Mouse (Mus musculus): ENCODE results near the gene Pxn.
"Not testable (repeated sequence)": the region's sequence is repeated elsewhere in the genome, so short reads cannot be mapped to it uniquely, and the experiment has no call there.

Gene Pxn

DNA sequence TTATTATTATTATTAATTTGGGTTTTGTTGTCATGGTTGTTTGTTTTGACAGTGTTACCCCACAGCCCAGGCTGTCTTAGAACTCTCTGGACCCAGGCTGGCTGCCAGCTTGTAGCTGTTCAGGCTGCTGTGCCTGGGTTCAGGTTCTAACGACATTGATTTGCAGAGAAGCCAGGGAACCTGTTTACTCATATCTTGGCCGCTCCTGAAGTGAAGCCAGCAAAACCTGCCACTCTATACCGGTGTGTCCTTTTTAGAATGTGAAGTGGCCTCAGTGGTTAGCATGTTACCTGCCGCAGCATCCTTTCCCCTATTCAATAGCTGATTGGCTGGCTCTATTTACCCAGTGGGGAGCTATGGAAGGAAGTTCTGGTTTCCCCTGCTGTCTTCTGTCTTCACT is 19.8 kb upstream of the Pxn start:
- no peak for DNase-seq (ENCODE audit: low spot score in 2 of 2)

DNA sequence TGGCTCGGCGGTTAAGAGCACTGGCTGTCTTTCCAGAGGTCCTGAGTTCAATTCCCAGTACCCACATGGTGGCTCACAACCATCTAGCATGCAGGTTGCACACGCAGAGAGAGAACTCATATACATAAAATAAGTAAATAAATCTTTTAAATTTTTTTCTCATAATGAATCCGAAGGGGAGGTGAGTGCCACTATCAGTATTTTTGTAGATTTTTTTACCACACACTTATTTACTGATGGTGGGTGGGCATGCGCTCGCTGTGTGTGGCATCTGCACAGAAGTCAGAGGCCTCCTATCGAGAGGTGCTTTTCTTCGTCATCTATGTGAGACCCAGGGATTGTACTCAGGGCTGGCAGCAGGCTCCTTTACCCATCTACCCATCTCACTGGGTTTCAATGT is 19.1 kb upstream of the Pxn start:
- no peak for DNase-seq (ENCODE audit: low spot score in 2 of 2)

DNA sequence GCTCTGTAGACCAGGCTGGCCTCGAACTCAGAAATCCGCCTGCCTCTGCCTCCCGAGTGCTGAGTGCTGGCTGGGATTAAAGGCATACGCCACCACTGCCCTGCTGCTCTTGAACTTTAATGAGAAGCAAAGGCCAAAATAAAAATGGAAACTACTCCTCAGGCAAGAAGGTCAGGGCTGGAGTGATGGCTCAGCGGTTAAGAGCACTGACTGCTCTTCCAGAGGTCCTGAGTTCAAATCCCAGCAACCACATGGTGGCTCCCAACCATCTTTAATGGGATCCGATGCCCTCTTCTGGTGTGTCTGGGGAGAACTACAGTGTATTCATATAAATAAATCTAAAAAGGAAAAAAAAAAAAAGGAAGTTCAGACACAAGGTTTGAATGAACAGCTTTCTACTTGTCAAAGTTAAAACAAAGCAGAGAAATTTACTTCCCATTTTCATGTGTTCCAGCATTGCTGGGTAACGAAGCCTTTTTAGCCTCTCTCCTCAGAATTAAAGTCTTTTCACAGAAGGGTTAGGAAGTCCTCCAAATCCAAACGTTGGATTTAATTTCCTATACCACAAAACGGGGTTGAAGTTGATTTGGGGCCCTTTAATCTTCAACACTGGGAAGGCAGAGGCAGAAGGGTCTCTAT is 18.4 kb upstream of the Pxn start:
- DNase-seq (ENCODE audit: low spot score in 2 of 2), result no peak

DNA sequence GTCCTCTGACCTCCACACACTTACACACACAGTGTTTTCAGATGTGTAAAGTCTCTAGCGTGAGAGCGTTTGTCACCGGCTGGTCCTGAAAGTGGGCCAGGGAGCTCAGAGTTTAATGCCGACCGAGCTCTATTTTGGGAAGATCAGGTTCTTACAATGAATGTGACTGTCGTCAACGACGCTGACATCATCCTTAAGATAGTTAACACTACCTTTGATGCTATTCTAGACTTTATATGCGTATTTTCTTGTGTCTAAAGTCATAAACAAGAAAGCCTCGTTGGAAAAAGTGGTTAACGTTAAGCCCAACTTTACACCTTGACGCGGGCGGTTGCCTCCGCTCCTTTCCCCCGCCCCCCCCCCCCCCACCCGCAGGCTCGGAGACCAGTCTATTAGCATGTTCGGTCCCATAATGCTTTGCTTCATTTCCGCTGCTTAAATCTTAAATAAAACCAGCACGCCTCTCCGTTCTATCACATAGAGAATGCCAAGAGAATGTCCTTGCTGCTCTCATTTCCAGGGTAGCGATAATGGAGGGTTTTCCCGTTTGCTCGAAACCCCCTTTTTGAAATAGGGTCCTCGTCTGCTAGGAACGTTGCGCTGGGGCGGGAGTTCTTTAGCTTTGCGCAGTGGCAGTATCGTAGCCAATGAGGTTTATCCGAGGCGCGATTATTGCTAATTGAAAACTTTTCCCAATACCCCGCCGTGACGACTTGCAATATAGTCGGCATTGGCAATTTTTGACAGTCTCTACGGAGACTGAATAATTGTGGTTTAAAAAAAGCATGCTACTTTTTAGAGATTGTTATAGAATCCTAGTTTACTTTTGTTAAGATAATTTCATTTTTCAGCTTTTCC is 17.4 kb upstream of the Pxn start:
- peak; percentile 73 to 77 for DNase-seq (ENCODE audit: low spot score in 2 of 2)

DNA sequence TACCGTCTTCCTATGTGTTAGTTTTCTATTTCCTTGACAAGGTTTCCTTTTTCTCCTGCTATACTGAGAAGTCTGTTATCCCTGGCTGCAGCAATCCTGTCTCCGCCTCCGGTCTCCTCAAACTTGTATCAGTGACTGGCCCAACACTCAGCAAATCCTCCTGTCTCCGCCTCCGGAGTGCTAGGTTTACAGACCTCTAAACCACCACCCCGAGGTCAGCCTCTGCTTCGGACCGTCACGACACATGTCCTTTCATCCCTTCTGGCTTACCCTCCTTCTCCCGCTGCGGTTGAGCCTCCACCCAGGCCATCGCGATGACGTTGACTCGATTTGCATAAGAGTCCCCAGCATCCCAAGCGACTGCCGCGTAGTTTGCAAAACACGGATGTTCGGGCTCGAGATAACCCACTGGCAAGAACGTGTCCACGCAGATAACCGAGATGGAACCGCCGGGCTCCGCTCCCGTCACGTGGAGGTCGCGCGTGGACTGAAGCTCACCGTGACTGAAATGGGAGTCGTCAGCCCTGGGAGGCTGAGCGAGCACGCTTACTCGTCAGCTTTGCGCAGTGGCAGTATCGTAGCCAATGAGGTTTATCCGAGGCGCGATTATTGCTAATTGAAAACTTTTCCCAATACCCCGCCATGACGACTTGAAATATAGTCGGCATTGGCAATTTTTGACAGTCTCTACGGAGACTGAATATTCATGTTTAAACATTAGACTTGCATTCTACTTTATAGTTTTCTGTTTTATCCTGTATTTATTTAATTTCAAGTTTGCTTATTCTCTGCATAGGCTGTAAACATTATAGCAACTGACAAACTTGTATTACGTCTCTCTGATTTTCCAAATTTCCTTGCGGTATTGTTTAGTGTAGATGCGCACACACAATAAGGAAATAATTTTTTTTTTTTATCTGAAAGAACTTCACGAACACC is 16.5 kb upstream of the Pxn start:
- DNase-seq (ENCODE audit: low spot score in 2 of 2), result peak; percentile 84 to 87

DNA sequence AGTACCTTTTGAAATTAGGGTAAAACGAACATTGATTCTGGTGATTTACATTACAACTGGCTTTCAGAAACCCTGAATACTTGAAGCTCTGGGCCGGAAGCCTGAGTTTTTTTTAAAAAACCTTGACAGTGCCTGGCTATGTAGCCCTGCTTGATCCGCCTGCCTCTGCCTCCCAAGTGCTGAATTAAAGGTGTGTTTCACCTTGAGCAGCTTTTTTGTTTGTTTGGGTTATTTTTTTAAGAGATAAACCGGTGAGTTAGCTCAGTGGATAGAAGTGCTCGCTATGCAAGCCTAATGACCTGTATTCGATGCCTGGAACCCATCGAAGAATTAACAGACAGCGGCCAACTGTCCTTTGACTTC is 15.9 kb upstream of the Pxn start:
- no peak for DNase-seq (ENCODE audit: low spot score in 2 of 2)

DNA sequence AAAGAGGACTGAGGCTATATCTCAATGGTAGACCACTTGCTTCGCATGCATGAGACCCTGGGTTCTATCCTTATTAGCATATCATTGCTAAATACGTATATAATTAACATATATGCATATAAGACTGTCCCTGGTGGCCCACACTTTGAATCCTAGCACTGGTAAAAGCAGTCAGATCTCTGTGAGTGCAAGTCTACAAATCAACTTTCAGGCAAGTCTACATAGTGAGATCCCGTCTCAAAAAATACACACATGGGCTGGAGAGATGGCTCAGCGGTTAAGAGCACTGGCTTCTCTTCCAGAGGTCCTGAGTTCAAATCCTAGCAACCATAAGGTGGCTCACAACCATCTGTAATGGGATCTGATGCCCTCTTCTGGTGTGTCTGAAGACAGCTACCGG is 15.4 kb upstream of the Pxn start:
- no peak for DNase-seq (ENCODE audit: low spot score in 2 of 2)

DNA sequence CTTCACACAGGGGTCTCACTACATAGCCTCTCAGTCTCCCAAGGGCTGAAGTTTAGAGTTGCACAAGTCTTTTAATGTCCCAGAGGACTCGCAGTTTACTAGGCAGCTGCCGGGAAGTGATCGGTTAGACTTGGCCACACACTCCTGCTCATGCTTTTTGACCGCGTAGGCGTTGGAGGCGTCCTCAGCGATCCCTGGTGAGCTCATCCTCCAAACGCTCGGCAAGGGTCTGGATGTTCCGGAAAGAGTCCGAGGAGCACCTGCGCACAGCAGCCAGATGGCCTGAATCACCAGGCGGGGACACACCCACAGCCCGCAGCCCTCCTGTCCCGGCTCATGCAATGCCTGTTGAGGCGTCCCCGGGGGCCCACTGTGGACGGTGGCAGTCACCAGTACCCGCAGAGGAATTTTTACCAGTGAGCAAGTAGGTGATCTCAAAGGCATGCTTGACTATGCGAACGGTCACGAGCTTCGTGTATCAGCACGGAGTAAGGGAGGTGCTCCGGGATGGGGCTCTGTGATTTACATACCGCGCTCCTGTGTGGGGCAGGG is 14.6 kb upstream of the Pxn start:
- no peak for DNase-seq (ENCODE audit: low spot score in 2 of 2)

DNA sequence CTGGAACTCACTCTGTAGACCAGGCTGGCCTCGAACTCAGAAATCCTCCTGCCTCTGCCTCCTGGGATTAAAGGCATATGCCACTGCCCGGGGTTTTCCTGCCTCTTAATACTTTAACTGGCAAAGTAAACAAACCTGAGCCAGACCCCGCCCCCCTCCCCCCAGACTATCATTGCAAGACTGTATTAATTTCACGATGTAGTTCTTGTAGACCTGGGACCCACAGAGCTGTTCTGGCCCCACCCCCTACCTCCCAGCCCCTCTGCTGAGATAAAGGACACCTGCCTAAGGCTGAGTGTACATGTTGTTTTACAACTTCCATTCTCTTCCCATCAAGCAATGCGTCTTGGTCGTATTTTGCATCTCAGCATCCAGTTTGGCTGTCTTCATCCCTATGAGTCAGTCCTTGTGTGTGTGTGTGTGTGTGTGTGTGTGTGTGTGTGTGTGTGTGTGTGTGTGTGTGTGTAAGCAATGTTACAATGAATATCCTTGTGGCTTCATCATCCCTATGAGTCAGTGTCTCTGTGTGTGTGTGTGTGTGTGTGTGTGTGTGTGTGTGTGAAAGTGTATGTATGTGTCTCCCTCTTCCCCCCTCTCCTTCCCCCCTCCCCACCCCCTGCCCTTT is 13.7 kb upstream of the Pxn start:
- DNase-seq (ENCODE audit: low spot score in 2 of 2), result no peak

DNA sequence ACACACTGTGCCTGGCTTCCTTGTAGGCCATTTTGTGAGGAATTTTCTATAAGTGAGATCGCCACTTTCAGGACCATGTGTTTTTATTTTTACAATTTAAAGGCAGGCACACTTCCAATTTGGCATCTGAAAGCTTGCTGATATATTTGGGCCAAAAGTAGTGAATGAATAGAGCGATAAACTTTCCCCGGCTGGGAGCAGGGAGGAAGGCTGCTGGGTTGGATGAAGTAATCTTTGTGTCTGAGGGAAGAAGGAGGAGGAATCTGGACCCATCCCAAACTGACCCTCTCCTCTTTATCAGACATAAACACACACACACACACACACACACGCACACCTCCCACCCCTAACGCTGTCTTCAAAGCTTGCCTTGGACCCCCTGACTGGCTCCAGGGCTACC is 13.0 kb upstream of the Pxn start:
- DNase-seq (ENCODE audit: low spot score in 2 of 2), result no peak

DNA sequence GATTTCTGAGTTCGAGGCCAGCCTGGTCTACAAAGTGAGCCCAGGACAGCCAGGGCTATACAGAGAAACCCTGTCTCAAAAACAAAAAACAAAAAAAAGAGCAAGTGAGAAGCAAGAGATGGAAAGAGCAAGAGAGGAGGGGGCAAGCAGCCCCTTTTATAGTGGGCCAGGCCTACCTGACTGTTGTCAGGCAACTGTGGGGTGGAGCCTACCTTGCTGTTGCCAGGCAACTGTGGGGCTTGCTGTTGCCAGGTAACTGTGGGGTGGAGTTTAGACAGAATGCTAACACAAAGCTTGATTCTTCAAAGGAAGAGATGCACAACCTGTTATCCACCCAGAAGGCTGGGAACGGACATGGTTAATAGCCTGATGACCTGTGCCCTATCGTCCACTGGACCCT is 10.9 kb upstream of the Pxn start:
- DNase-seq (ENCODE audit: low spot score in 2 of 2), result not testable (repeated sequence)

DNA sequence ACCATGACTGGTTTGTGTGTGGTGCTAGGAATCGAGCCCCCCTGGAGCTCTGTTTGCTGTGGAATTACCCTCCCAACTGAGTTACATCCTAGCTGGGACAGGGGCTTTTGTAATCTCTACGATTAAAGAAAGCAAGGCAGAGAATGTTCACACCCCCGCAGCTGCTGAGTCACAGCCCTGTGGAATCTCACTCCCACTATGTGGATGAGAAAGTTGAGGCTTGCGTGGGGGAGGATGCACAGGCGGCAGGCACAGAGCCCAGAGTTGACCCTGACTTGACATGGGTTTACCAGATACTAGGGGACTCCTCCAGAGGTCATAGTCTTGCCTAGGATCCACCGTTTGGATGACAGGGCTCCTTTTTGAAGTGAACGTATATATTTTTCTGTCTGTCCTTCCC is 9.4 kb upstream of the Pxn start:
- DNase-seq (ENCODE audit: low spot score in 2 of 2), result no peak

DNA sequence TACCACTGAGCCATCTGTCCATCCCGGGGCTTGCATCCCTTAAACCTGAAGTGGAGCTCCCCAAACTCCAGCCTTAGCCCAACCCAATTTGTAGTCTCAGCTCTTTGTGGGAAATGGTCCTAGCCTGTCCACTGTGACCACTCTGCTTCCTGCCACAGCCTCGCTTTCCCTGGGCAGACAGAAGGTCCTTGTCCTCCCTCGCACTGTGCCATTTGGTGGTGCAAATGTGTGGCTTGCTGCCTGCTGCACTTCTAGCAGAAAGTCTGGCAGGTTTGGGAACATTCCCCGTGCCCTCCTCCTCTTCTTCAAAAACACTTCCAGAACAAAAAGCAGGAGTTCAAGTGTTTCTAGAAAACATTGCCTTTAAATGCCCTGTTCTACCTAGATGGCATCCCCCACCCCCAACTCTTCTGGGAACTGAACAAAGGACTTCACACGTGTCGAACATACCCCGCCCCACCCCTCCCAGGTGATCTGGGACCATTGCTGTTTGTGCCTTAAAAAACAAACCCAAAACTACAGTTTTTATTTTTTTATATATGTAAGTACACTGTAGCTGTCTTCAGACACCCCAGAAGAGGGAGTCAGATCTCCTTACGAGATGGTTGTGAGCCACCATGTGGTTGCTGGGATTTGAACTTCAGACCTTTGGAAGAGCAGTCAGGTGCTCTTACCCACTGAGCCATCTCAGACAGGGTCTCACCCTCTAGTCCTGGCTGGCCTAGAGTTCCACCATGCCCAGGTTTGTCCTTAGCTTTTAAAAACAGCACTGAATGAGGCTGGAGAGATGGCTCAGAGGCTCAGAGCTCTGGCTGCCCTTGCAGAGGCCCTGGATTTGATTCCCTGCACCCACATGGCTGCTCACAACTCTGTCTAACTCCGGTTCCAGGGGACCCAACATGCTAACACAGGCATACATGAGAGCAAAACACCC is 7.9 kb upstream of the Pxn start:
- DNase-seq (ENCODE audit: low spot score in 2 of 2), result no peak

DNA sequence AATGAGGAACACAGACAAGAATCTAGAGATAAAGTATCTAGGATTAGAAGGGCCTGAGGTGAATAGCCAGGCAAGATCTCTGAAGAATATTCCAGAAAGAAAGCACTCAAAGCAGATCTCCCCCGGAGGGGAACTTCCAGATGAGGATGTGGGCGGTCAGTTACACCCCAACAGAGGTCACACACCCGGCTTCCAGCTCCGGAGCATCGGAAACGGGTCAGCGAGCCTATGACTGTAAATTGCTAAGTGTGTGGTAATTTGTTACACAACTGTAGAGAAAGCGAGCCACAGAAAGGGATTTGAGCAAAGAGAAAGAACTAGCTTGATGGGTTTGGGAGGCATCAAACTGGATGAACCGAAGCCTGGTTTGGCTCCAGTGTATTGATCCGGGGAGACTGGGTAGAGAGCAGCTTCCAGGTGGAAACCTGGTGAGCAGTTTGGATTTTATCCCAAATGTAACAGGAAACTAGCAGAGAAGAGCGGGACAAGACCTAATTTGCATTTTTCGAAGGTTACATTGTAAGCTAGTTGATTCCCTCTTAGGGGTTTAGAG is 6.0 kb upstream of the Pxn start:
- DNase-seq (ENCODE audit: low spot score in 2 of 2), result no peak

DNA sequence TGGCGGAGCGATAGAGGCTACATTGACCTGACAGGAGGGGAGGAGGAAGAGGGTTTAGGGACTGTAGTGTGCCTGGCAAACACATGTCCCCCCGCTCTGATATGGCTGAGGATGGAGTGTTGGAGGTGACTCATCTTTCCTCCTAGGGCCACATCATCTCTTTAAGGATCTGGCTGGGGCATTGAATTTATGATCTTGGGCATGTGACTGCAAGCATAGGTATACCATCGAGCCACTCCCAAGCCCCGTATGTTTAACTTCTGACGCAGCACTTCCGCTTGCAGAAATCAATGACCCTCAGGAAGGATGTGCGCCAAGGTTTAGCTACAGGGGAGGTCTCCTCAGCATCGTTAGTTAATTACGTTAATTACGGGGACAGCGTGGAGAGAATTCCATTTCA is 3.4 kb upstream of the Pxn start:
- DNase-seq (ENCODE audit: low spot score in 2 of 2), result no peak

DNA sequence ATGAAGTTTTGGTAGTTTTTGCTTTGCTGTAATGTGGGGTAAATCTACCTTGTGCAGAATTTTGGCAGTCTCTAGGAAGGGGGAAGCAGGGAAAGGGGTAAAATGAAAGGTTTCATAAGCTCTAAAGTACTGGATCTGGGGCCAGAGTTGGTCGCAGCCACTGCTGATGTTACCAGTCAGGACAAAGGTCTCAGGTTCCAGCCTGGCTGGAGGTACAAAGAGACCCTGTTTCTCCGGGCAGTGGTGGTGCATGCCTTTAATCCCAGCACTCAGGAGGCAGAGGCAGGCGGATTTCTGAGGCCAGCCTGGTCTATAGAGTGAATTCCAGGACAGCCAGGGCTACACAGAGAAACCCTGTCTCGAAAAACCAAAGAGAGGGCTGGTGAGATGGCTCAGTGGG is 859 bp upstream of the Pxn start:
- DNase-seq (ENCODE audit: low spot score in 2 of 2), result not testable (repeated sequence)

DNA sequence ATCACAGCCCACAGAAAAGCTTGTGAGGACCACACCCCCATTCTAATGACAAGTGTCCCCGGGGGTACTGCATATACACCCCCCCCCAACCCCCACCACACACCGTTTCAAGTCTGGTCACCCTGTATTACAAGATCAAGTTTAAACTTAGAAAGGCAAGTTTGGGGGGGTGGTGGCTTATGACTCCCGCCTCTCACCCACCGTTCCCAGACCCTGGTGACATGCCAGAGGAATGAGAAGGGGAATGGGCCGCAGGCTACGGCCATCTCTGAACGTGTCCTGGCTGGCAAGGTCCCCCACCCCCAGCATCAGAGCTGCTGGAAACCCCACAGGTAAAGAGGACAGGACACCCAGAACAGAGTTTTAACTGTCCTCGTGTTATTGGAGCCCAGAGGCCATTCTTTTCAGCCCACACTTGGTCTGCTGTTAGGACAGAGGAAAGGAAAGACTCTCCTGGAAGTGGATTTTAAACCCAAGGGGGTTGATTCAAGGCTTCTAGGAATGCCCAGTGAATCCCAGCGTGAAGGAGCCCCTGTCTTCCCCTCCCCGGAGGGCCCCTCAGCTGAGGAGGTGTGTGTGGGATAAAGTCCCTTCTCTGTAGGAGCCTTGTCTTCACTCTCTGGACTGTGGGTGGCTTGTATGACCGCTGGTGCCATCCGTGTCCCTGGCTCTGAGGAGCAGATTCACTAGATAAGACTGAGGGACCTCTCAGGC is 948 bp downstream of the Pxn start:
- DNase-seq (ENCODE audit: low spot score in 2 of 2), result no peak

DNA sequence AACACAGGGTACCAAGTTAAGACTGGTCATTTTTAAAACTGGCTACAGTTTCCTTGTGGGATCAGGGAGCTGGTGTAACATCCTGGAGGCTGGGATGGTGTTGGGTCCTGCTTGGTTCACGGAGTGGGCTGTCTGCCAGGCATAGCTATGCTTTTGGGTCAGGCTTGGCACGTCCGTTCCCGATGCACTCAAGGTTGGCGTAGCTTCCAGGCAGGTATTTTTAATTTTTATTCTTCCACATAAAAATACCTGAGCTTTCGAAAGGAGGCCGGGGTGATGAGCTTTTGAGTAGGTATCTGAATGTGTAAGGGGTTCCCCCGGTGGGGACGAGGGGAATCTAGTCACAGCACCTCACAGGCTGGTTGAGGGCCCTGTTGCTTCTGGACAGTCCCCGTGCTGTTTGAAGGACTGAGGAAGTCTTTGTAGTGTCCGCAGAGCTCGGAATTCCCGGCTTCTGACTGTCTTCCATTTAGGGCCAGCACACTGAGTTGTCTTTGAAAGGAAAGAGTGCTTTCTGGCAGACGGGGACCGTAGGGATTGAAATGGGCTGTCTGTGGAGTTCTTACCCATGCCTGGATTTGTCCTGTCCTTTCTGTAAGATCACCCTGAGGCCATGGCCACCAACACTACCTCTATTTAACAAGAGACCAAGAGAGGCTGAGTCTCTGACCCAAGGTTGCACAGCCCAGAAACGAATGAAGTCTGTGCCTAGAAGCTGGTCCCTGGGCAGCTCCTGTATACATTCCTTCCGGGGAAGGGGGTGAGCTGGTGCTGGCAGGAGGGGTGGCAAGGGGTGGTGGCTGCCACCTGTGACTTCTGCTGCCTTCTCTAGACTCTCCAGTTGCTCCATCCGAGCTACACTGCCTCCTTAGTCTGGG is 1.7 kb downstream of the Pxn start:
- DNase-seq (ENCODE audit: low spot score in 2 of 2), result no peak

DNA sequence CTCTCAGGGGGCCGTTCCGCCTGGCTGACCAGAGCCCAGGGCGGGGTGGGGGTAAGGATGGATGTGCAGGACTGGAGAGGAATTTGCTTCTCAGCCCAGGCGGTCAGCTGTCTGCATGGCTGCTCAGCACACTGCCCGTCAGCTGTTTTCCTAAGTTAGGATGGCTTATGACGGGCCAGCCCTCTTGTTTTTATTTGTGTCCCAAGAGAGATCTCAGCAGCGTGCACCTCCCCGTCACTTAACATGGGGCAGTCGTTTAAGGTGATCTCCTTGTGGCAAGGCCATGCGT is 2.3 kb downstream of the Pxn start:
- no peak for DNase-seq (ENCODE audit: low spot score in 2 of 2)
